Mouse (Mus musculus) thymus, postnatal 0 days (tissue): Measurements from ENCODE around the gene Tspan17. TPM values are rescaled to one million over a fixed set of nuclear protein-coding genes. Genes with fewer than 3 reads are reported as not detected.
A peak's percentile ranks its signal among the peaks of the same experiment; 100 is the strongest.

Source experiments
- DNase-seq: peaks from one replicate; pipeline ENCODE4 v3.0.0-alpha.2; 2015; ENCODE audit warnings: low spot score
- polyA plus RNA-seq: library from polyadenylated mRNA; unstranded; fragments of >200 nt; fragmentation: Nextera tagmentation; extraction: Ambion mirVana; gene quantifications from 2 replicates; pipeline ENCODE4 v1.2.1, GENCODE M21; 2015

The Tspan17 gene
- 4.4 and 5.0 TPM in 2 replicates for polyA plus RNA-seq

DNA sequence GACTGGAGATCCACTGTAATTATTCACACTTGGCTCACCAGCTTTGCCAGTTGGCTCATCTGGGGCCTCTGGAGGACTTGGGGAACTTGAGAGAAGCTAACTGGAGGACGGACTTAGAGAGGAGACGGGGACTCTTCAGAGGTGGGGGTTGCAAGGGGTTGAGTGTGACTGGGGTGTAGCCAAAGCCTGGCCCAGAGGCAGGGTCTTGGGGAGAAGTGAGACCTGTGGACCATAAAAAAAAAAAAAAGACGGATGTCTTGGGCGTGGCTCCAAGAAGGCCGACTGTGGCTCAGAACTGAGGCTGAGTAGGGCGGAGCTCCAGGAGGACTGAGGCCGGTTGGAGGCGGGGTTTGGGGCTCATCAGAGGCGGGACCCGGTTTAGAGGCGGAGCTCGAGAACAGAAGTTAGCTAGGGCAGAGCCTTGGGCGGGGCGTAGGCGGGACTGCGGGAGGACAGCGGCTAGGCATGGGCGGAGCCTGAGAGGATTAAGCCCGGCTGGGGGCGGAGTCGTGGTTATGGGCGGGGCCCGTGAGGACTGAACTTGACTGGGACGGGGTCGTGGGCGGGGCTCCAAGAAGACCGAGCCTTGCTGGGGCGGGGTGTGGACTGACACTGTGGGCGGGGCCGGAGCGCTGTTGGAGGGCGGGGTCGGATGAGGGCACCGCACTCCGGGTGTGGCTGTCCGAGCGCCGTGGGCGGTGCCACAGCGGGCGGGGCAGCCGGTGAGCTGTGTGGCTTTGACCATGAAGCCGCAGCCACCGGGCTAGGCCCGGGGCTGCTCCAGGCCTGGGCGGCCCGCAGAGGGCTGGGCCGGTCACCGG is at the start of gene Tspan17:
Gene Tspan17, plus strand, starts transcription at position 638 of the 821 bp plus-strand sequence.
- peak; percentile 60 for DNase-seq

DNA sequence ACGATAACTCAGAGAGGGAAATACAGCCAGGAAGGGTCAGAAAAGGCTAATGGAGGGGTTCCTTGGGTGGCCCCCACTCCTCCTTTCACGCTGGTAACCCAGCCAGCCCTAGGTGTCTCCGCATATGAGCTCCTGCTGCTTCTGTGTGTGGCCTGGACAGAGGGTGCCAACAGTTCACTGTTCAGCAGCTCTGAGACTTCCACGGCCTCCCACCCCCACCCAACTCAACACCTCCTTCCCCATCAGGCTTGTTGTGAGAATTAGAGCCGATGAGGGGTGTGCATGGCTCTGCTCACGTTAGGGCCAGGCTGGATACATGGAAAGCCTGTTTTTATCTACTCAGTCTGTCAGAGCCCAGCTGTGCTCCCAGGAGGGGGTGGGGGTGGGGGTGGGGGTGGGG is 43.1 kb upstream of the Tspan17 start:
- DNase-seq, result no peak

DNA sequence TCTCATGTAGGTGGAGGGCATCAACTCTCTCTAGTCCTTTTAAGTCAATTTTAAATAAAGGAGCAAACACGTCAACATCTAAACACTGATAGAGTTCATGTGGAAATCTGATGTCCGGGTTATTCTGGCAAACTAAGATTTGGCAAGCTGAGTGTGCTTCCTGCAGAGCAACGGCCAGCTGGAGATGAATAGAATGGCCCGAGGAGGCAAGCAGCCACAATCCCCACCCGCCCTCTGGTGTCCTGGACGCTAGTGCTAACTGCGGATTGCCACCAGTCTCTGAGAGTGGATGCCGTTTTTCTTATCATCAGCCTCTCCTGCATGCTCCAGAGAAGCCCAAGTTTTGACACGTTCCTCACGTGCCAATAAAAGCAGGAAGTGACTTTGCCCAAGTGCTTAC is 42.3 kb upstream of the Tspan17 start:
- no peak for DNase-seq

DNA sequence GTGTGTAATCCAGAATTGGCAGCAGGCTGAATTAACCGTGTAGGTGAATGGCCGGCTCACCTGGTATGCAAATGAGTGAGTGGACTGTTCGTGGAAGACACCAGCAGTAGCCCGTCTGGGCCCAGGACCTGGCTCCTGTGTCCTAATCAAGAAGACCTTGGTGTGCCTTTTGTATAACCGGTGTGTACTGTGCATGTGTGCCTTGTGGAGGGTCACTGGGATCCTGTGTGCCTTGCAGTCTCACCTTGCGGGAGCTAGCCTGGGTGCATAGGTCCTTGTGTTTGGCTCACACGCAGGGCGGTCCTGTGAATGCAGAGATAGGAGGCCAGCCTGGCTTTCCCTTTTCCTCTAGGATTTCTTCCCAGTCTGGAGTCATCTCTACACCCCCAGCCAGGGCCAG is 41.0 kb upstream of the Tspan17 start:
- DNase-seq, result no peak

DNA sequence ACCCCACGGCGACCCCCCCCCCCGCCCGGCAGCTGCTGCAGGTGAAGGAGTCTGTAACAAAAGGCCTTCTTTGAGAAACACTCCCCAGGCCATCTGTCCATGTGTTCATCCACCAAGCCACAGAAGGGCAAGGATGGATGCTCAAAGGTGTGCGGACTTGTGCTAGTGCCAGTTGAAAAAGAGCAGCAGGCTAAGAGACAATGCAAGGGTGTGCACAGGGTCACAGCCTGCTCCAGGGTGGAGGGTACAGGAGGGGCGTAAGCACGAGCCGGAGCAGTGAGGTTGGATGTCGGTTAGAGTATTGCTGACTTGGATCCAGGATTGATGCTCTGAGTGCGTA is 40.5 kb upstream of the Tspan17 start:
- no peak for DNase-seq

DNA sequence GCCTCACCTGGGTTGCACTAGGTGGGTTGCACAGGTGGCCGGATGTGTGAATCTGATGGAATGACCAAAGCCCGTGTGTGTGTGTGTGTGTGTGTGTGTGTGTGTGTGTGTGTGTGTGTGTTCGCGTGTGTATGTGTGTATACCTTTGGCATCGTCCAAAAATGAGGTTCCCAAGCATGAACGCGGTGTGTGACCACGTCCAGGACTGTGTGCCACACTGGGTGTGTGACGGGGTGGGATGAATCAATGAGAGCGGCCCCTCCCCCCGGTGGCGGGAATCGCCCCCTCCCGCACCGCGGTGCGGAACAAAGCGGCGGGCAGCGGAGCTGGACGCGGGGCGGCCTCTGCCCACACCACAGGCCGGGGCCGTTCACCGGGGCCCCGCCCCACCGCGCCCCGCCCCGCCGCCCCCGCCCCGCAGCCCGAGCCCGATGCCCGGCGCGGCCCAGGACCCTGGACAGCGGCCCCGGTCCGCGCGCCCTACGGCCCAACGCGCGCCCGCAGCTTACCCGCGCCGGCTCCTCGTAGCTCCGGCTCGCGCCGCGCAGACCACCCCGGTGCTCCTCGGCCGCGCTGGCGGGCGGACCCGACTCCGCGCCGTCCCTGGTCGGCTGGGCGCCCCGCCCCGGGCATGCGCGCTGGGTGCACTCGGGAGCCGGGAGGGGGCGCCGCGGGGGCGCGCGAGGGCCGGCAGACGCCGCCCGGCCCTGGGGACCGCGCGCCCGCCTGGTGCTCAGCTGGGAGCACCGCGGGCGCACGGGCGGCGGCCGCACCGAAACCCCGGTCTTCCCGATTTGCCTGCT is 39.9 kb upstream of the Tspan17 start:
- no peak for DNase-seq

DNA sequence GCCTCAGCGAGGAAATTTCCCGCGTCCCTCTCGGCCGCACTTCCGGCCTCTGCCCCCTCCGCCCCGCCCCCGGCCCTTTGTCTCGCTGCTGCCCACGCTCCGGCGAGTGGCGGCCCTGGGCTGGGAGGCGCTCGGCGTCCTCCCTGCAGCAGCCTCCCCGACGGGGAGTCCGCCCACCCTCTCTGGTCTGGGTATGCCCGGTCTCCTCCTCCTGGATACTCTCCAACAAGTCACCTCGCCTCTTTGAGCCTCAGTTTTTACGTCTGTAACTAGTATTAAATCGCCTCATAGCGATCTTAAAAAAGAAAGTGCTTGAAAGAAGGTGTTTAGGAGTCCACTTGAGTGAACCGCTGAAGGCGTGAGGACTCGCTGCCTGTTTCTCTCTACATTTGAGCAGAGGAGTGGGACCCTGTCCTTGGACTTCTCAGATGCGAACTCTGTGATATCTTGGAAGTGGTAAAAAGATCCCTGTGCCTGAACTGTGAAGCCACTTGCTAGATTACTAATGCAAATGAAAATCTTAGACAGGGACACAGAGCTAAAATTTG is 39.2 kb upstream of the Tspan17 start, which contains the start of gene Gprin1:
Gene Gprin1, minus strand, starts transcription at position 11 of the 548 bp plus-strand sequence.
- no peak for DNase-seq

DNA sequence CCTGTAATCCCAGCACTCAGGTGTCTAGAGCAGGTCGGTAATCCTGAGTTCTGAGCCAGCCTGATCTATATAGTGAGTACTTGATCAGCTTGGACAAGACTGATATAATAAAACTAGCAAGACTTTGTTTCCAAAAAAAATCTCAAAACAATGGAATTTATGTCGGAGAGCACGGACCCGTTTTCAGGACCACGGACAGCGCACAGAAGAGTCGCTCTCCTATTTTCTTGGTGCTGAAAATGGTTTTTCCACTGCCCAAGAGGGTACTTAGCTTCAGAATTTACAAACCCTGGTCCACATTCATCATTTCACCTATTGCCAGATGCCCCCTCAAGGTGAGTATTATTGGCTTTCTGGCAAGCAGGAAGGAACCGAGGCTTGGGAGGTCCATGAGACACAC is 38.5 kb upstream of the Tspan17 start:
- DNase-seq, result no peak

DNA sequence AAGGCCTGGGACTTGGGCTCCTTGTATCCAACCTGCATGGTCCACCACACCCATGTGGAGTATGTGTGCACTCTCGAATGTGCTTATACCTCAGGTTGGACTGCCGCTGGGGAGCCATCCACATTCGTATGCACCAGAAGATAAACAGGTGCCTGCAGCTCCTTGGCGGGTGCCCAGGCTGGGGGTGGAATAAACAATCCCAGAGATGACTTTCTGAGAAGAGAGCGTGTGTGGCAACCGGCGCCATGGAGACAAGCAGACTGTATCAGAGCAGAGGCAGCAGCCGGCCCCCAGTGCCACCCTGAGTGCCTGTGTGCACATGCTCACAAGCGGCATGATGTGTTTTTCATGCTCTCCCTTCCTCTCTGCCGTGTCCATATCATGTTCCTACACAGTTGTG is 36.5 kb upstream of the Tspan17 start:
- no peak for DNase-seq

DNA sequence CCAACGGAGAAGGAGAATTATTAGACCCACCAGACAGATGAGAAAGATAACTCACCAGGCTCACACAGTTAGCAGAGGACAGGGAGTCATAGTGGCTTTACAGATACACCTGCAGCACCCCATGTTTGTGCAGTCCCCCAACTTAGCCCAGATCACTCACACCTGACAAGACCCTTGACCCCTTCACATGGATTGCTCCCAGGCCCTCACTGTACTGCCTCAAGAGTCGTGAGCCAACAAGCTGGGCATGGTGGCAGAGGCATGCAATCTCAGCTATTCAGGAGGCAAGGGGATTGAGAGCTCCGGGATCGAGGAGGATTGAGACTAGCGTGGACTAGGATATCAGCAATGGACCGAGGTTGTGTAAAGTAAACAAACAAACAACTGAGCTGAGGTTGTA is 35.4 kb upstream of the Tspan17 start:
- no peak for DNase-seq

DNA sequence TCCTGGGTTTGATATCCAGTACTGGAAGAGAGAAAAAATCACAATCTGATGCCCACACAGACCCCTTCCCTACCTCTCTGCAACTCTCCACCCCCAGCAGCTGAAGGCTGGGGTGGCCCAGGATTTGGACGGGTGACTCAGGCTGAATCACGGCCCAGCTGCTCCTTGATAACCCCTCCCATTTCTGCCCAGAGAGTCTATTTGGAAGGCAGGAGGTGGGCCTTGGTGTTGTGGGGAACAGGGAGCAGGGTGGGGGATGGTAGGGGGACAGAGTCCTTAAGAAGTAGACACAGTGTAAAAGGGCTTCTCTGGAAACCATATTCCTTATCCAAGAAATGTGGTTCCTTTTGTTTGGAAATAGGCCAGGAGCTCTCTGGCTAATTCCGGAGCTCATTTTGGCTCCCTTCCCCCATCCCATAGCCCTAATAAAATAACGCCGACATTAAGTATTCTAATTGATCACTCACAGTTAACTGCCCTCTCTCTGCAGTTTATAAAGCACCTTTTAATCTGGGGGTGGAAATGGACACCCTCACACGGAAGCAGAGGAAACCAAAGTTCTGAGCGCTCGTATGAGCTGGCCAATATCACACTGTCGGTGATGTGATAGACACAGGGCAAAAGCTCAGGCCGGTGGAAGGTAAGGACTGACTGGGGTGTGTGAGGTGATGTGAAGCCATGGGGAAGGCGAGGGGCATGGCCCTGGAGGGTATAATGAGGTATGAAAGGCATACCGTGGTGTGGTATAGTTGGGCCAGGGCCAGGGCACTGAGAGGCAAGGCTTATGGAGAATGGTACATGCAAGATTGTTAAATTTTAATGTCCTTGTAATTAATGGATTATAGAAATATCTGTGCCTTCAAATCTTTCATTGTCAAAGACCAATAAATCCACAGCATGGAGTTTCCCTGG is 34.8 kb upstream of the Tspan17 start:
- no peak for DNase-seq

DNA sequence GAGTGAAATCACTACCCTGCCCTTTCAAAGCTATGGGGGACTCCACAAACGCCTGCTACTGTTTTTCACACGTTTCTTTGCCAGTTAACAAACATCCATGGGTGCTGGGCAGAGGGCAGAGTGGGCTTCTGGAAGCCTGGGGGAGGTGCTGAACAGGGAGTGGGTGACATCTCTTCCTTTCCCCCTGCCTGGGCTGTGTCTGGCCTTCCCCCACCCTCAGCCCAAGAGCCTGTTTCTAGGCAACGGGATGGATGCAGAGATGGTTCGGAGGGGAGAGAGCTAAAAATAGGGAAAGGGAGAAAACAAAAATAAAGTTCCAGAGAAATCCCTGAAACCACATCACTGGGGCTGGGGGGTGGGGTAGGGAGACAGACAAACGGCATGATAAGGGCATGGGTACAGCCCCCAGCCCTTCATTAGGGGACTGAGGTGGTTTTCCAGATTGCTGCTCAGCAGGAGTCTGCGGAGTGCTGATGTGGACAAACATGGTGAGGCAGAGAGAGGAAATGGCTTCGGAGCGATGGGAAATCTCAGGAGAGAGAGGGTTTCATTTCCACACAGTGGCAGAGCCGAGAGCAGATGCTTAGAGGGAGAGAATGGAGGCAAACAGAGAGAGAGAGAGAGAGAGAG is 33.9 kb upstream of the Tspan17 start:
- no peak for DNase-seq

DNA sequence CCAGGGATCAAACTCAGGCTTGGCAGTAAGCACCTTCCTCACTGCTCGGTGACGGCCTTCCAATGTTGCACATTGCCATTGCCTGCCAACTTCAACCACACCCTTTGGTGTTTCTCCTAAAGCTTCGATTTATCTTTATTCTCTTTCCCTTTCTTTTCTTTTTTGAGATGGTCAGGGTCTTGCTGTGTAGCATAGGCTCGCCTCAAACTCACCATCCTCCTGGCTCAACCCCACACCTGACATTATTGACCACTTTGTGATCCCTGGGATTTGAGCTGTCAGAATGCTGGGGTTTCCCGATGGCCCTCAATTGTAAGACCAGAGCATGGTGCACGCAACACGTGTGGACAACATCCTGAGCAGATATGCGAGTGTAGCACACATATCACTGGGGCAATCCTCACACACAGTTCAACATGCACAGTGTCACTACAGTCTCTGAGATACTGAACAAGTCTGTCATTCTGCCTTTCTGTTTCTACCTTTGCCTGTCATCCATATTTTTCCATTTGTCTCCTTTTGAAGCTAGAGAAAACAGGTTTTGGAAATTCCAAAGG is 32.9 kb upstream of the Tspan17 start:
- DNase-seq, result no peak

DNA sequence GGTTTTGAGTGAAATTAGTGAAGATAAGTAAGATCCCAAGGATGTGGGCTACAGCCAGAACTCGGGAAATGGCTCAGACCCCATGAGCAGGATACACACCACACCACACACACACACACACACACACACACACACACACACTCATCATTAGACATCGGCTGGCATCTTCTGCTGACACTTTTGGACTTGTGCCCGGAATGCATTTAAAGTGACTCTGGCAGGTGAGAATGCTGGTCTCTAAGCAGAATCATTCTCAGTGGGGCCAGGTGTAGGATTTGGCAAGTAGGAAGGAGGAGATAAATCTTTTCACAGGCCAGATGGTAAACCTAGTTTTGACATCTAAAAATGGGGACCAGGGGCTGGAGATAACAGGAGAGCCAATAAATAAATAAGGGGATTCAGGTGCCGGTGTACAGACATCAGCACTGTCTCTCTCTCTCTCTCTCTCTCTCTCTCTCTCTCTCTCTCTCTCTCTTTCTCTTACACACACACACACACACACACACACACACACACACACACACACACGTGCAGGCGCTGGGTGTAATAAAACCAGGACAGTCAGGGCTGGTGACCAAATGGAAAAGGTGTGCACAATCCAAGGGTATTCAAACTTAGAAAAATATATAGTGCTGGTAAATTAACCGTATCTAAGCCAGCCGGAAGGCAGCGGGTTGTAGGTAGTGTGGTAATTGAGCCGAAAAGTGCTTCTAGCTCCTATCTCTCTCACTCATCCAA is 31.9 kb upstream of the Tspan17 start:
- DNase-seq, result no peak

DNA sequence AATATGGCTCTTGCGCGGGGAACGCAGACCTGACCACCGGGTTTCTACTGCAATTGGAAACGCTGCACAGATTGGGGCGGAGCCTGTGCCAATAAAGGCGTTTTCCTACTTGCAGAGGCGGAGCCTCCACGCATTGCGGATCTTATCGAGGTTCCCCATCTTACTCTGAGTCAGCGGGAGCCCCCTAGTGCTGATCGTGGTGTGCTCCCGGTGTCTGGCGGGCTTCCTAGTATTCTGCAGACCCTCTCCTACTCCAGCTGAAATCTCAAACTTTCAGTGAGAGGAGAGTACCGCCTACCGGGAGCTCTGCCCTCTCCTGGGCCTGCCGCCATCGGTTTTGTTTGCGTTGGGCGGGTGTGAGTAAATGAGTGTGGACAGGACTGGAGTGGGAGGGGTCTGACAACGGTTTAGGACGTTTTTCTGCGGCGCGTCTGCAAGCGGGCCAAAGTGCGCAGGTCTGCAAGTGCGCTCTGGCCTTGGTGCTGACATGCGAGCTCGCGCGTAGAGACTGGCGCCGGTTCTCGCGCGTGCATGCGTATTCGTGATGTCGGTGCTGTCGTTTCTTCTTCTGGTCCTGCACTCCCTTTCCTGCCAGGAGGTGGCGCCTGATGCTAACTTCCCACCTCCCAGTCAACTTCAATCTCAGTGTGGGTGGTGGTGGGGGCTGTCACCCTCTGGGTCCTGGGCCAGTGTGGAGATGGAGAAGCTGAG is 31.0 kb upstream of the Tspan17 start:
- DNase-seq, result peak; percentile 62

DNA sequence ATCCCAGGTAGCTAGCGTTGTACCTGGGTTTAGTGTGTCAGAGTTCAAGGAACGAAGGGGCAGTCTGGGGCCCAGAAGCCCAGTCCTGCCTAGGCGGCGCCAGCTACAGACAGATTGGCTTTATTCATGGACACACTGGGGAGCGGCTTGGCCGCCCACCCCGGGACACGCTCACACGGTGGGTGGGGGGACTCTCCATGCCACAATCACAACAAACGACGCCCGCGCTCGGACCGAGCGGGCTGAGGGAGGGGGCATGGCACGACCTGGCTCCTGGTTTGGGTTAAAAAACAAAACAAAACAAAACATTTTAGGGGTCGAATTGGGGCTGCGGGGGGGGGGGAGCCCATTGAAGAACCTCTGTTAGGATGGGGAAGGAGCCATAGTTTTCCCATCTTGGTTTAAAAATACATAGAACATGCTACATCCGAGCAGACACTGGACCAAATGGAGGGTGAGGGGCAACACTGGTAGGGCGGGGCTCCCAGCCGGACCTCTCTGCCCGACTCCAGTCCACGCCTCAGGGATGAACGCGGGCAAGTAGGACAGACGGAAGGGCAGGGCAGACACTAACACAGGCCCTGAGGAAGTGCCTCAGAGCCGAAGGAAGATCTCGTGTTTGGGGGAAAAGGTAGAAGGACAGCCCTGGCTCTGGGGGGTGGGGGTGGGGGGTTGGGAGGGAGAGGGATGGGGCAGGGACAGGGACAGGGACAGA is 30.3 kb upstream of the Tspan17 start:
- DNase-seq, result no peak

DNA sequence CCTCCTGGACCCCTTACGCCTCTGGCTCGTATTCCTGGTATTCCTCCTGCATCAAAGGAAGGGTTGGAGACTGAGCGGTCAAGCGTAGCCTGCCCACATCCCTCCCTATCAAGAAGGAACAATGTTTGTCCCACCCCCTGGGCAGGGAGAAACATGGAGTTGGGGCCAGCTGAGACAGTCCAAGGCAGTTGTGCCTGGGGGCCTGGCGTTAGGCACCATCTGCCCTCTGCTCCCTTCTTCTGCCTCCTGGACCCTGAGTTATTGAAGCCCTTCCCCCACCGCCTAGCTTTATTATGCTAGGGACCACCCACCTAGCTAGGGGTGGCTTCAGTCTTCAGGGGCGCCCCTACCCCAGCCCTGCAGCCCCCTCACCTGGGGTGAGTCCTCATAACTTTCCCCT is 29.7 kb upstream of the Tspan17 start:
- DNase-seq, result no peak

DNA sequence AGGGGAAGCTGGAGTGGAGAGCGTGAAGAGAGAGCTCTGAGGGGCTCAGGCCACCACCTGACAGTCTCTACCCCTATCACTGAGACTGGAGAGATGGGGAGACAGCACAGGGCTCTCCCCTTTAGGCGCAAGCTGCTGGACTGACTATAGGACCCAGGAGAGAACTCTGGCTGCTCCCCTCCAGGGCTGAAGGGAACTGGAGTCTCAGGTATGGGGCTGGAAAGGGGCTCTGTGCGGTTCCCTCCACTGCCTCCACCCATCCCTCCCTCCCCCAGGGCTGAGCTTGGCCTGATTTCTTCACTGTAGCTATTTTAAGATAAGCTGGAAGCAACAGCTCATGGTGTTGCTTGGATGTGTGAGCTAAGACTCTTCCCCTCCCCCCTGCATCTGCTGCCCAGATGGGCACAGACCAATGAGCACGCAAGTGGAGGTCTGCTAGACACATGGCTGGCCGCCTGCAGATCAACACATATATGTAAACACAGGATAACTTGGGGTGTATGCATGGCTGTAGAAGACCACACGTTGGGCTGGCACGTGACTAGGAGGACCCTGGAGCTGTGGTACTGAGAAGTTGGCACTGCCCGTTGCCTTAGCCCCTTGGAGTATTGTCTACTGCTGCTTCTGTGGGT is 28.9 kb upstream of the Tspan17 start:
- DNase-seq, result no peak
